Mouse (Mus musculus) lung, embryonic 15.5 days (tissue): ENCODE measurements around the gene Astl. TPM values are rescaled to one million over a fixed set of nuclear protein-coding genes. Genes with fewer than 3 reads are reported as not detected.
"Not testable (repeated sequence)": the region's sequence is repeated elsewhere in the genome, so short reads cannot be mapped to it uniquely, and the experiment has no call there.

ENCODE experiments used
- ATAC-seq: fragments of 200-750 bp; cut with Nextera tagmentation; 2 replicates; pipeline ENCODE4 v1.8.0; 2017; ENCODE audit warnings: moderate number of reproducible peaks, borderline replicate concordance; ENCODE audit not compliant: low FRiP score, low TSS enrichment; ENCODE audit errors: extremely low read depth
- H3K27ac ChIP-seq: fragments of 300-500 bp; sonication (generic); 2 replicates; pipeline ENCODE4 v1.5.1; 2015; ENCODE audit warnings: moderate library complexity, mild to moderate bottlenecking, inconsistent platforms
- H3K27me3 ChIP-seq: fragments of 300-500 bp; sonication (generic); 2 replicates; pipeline ENCODE4 v1.6.1; 2015; ENCODE audit warnings: inconsistent platforms
- H3K36me3 ChIP-seq: fragments of 300-500 bp; sonication (generic); 2 replicates; pipeline ENCODE4 v1.6.1; 2015; ENCODE audit warnings: inconsistent platforms
- H3K4me1 ChIP-seq: fragments of 300-500 bp; sonication (generic); 2 replicates; pipeline ENCODE4 v1.6.1; 2015; ENCODE audit warnings: inconsistent platforms
- H3K4me2 ChIP-seq: fragments of 300-500 bp; sonication (generic); 2 replicates; pipeline ENCODE4 v1.6.1; 2015; ENCODE audit warnings: inconsistent platforms, mild to moderate bottlenecking, moderate library complexity
- H3K4me3 ChIP-seq: fragments of 300-500 bp; sonication (generic); 2 replicates; pipeline ENCODE4 v1.5.1; 2015; ENCODE audit warnings: mild to moderate bottlenecking, inconsistent platforms
- H3K9ac ChIP-seq: fragments of 300-500 bp; sonication (generic); 2 replicates; pipeline ENCODE4 v1.6.1; 2015; ENCODE audit warnings: inconsistent platforms
- H3K9me3 ChIP-seq: fragments of 300-500 bp; sonication (generic); 2 replicates; pipeline ENCODE4 v1.6.1; 2016; ENCODE audit warnings: inconsistent platforms
- WGBS: fragments of 180-500 bp; shearing (Covaris S2); methylation state at CpG from one replicate; pipeline ENCODE4 v1.1.7; 2015; 5-methylcytosine and 5-hydroxymethylcytosine counted together
- polyA plus RNA-seq: library from polyadenylated mRNA; unstranded; fragments of >200 nt; fragmentation: Nextera tagmentation; extraction: Ambion mirVana; gene quantifications from 2 replicates; pipeline ENCODE4 v1.2.1, GENCODE M21; 2015

The Astl gene
- polyA plus RNA-seq = not detected in 2 replicates

DNA sequence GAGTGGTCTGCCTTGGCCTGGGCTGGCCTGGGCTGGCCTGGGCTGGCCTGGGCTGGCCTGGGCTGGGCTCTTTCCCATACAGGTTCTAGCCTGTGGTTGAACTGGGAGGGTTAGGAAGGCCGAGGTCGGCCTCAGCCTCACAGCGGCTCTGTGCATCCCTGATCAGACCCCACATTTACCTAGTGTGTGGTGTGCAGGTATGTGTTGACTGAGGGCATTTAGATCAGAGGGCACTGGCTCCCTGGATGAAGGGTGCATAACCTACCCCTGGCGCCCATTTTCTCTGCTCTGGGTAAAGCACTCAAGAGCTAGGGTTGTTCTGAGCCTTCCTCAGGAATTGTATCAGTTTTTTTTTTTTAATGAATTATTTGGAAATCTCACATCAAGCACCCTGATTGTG is at the start of gene Astl:
Astl (plus strand) TSS at position 224 of the 400 bp plus-strand sequence.
- peak within 1 kb of the TSS; percentile 53 for H3K4me3 ChIP-seq
- peak within 1 kb of the TSS; percentile 97 for H3K4me2 ChIP-seq
- 72% methylated on average over 4 of the region's 4 CpGs for WGBS
- H3K4me1 ChIP-seq = peaks cover 24% of the 10 kb centered on the region
- H3K9ac ChIP-seq = no peak within 1 kb of the TSS
- ATAC-seq = no peak
- no peaks in the 10 kb centered on the region for H3K9me3 ChIP-seq
- H3K27me3 ChIP-seq = peaks cover 16% of the 10 kb centered on the region
- no peak within 1 kb of the TSS for H3K27ac ChIP-seq
- H3K36me3 ChIP-seq = no peaks in the 10 kb centered on the region

GRCm38 (mm10) chr2:127292250-127292649 is 46.2 kb upstream of the Astl start:
- WGBS = 57% methylated on average over 4 of the region's 4 CpGs
- Histone ChIP-seq H3K27me3 (no peaks in the 10 kb centered on the region), H3K4me1 (no peaks in the 10 kb centered on the region), H3K4me2 (no peak overlapping the region), H3K36me3 (peaks cover 57% of the 10 kb centered on the region), H3K9ac (no peak overlapping the region), H3K27ac (no peak overlapping the region), H3K4me3 (no peak overlapping the region), H3K9me3 (no peaks in the 10 kb centered on the region)
- ATAC-seq = no peak

DNA sequence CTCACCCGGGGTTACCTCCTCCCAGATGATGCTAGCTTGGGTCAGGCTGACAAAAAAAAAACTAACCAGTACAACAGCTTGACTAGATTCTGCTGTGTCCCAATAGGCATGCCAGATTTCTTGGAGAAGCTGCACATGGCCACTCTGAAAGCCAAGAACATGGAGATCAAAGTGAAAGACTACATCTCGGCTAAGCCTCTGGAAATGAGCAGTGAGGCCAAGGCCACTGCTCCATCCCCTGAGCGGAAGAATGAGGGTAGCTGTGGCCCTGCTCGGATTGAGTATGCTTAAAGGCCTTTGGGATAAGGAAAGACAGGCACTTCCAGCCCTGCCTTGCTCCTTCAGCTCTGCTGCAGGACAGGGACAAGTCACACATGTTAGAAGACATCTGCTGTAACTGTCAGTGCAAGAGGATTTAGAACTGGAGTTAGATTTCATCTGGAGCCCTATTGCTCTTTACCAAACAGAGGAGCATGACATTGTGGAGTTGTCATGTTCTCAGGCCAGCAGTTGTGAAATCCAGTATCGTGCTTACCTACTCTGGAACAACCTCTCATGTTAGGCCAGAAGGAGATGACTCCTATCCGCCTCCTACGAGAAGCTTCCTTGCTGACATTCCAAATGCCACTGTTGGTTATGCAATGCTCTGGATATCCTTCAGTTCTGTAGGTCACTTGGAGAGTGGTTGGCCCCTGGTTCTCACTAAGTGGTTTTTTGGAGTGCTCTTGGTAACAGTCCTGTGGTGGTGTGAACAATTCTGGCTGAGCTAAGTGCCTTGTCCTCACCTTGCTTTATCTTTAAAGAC is 41.2 kb upstream of the Astl start:
- no peak overlapping the region for H3K27ac ChIP-seq
- WGBS = 90% methylated on average over 7 of the region's 7 CpGs
- no peaks in the 10 kb centered on the region for H3K9me3 ChIP-seq
- H3K4me3 ChIP-seq = no peak overlapping the region
- H3K9ac ChIP-seq = no peak overlapping the region
- H3K4me1 ChIP-seq = no peaks in the 10 kb centered on the region
- no peak for ATAC-seq
- no peaks in the 10 kb centered on the region for H3K27me3 ChIP-seq
- peaks cover 62% of the 10 kb centered on the region for H3K36me3 ChIP-seq
- no peak overlapping the region for H3K4me2 ChIP-seq

DNA sequence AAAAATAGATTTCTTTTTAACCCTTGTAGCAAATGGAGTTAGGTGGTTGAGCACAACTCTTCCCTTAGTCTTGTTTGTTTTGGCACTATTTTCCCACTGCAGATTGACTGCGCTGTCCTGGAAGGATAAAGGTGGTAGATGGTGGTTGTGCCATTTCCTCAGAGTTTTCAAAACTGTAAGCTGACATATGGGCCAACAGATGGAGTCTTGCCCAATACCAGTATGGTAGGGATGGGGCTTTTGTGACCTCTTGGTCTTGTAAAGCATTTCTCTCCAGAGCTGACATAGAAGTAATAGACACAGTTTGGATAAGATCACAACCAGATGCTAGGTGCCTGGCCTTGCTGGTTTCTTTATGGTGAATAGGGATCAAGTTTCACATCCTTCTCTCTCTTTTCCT is 40.4 kb upstream of the Astl start:
- 93% methylated on average over 1 of the region's 1 CpGs for WGBS
- no peaks in the 10 kb centered on the region for H3K9me3 ChIP-seq

DNA sequence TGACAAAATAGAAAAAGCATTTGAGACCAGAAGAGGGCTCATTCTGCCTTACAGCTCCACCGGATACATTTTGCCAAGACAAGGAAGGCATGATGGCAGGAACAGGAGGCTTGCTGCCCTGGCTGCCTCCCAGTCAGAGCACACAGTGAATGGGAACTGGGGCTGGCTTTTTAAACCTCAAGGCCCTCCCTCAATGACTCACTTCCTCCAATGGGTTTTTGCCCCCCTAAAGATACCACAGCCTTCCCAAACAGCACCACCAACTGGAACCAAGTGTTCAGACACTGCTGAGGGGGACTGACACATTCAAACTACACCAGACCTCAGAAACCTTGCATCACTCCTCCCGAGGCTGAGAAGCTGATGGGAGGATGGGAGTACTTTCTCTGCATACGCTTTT is 37.7 kb upstream of the Astl start:
- Histone ChIP-seq H3K36me3 (peaks cover 42% of the 10 kb centered on the region), H3K4me3 (no peak overlapping the region), H3K27me3 (no peaks in the 10 kb centered on the region), H3K4me2 (no peak overlapping the region), H3K4me1 (no peaks in the 10 kb centered on the region), H3K9me3 (no peaks in the 10 kb centered on the region), H3K9ac (no peak overlapping the region), H3K27ac (no peak overlapping the region)
- no peak for ATAC-seq
- 80% methylated on average over 3 of the region's 3 CpGs for WGBS

More for the DNA sequence above, 40.4 kb upstream of the Astl start:
- Histone ChIP-seq H3K4me1 (no peaks in the 10 kb centered on the region), H3K9ac (no peak overlapping the region), H3K4me3 (no peak overlapping the region), H3K27ac (no peak overlapping the region), H3K27me3 (no peaks in the 10 kb centered on the region), H3K36me3 (peaks cover 56% of the 10 kb centered on the region), H3K4me2 (no peak overlapping the region)
- ATAC-seq = no peak

DNA sequence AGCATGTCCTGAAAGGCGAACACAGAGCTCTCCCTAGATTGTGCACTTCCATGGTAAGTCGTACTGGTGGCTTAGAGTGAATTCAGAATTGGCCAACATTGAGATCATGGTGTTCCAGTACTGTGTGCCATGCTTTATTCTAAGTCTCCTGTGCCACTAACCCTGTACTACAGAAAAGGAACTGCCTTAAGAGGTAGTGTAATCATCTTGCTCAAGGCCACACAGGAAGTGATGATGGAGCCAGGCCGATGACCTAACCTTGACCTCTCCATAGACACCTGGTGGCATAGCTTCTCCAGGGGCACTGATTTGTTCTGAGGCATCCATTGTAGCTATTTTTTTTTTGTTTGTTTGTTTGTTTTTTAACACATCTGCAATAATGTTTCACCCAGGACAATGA is 36.6 kb upstream of the Astl start:
- ATAC-seq = no peak
- no peak overlapping the region for H3K4me2 ChIP-seq
- H3K4me3 ChIP-seq = no peak overlapping the region
- no peak overlapping the region for H3K27ac ChIP-seq
- no peaks in the 10 kb centered on the region for H3K4me1 ChIP-seq
- peaks cover 32% of the 10 kb centered on the region for H3K36me3 ChIP-seq
- 91% methylated on average over 3 of the region's 3 CpGs for whole genome bisulfite sequencing
- H3K27me3 ChIP-seq = no peaks in the 10 kb centered on the region
- H3K9me3 ChIP-seq = no peaks in the 10 kb centered on the region
- H3K9ac ChIP-seq = no peak overlapping the region

GRCm38 (mm10) chr2:127304192-127304591 is 34.2 kb upstream of the Astl start:
- H3K27me3 ChIP-seq, H3K36me3 ChIP-seq, H3K9me3 ChIP-seq, H3K4me2 ChIP-seq, H3K9ac ChIP-seq, ATAC-seq, H3K27ac ChIP-seq, H3K4me3 ChIP-seq, H3K4me1 ChIP-seq: not testable (repeated sequence)
- 85% methylated on average over 4 of the region's 4 CpGs for WGBS

- Histone ChIP-seq H3K27ac (no peak overlapping the region), H3K36me3 (peaks cover 5% of the 10 kb centered on the region), H3K9ac (no peak overlapping the region), H3K9me3 (no peaks in the 10 kb centered on the region), H3K4me1 (no peaks in the 10 kb centered on the region), H3K4me3 (no peak overlapping the region), H3K27me3 (no peaks in the 10 kb centered on the region), H3K4me2 (no peak overlapping the region)
- 80% methylated on average over 3 of the region's 3 CpGs for WGBS
- no peak for ATAC-seq
These were observed 33.7 kb upstream of the Astl start for GRCm38 (mm10) chr2:127304609-127305210.

DNA sequence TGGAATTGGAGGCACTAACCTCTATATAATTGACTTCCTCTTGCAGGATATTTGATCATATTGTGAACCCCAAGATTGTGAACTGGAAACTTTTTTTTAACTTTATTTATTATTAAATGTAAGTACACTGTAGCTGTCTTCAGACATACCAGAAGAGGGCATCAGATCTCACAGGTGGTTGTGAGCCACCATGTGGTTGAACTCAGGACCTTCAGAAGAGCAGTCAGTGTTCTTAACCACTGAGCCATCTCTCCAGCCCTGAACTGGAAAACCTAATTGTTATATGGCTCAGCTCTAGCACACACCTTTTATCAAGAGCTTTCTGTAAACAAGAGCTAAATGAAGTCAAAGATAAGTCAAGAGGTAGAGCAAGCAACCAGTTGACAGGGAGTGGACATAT is 32.3 kb upstream of the Astl start:
- Histone ChIP-seq H3K4me3 (no peak overlapping the region), H3K9ac (no peak overlapping the region), H3K4me1 (no peaks in the 10 kb centered on the region), H3K36me3 (0 out of 2 replicates have a peak, but pooled peaks cover 2% of the 10 kb centered on the region), H3K9me3 (no peaks in the 10 kb centered on the region), H3K27me3 (no peaks in the 10 kb centered on the region), H3K4me2 (no peak overlapping the region), H3K27ac (no peak overlapping the region)
- no peak for ATAC-seq

GRCm38 (mm10) chr2:127307179-127307578 is 31.3 kb upstream of the Astl start:
- no peak for ATAC-seq
- Histone ChIP-seq H3K27ac (no peak overlapping the region), H3K27me3 (no peaks in the 10 kb centered on the region), H3K4me2 (no peak overlapping the region), H3K9ac (no peak overlapping the region), H3K9me3 (no peaks in the 10 kb centered on the region), H3K36me3 (no peaks in the 10 kb centered on the region), H3K4me1 (no peaks in the 10 kb centered on the region), H3K4me3 (no peak overlapping the region)
- WGBS = 28% methylated on average over 3 of the region's 3 CpGs

- no peak overlapping the region for H3K4me2 ChIP-seq
- H3K4me3 ChIP-seq = no peak overlapping the region
- H3K9me3 ChIP-seq = no peaks in the 10 kb centered on the region
- no peaks in the 10 kb centered on the region for H3K27me3 ChIP-seq
- no peak overlapping the region for H3K9ac ChIP-seq
- no peaks in the 10 kb centered on the region for H3K36me3 ChIP-seq
- 85% methylated on average over 2 of the region's 2 CpGs for WGBS
- no peak for ATAC-seq
- no peak overlapping the region for H3K27ac ChIP-seq
- H3K4me1 ChIP-seq = no peaks in the 10 kb centered on the region
These were observed 29.8 kb upstream of the Astl start for GRCm38 (mm10) chr2:127308660-127309059.

DNA sequence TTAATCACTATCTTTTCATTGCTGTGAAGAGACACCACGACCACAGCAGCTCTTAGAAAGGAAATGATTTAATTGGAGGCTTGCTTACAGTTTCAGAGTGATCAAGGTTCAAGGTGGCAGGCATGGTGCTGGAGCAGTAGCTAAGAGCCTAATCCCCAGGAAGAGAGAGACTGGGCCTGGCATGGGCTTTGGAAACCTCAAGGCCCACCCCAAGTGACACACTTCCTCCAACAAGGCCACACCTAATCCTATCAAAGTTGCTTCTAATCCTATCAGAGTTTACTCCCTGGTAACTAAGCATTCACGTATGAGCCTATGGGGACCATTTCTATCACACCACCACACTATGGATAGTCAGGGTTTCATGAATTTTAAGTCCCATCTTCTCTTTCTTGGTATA is 28.2 kb upstream of the Astl start:
- no peak overlapping the region for H3K9ac ChIP-seq
- no peak overlapping the region for H3K4me3 ChIP-seq
- WGBS = 36% methylated on average over 2 of the region's 2 CpGs
- no peak overlapping the region for H3K4me2 ChIP-seq
- H3K27ac ChIP-seq = no peak overlapping the region
- H3K36me3 ChIP-seq = no peaks in the 10 kb centered on the region
- no peak for ATAC-seq
- H3K27me3 ChIP-seq = no peaks in the 10 kb centered on the region
- no peaks in the 10 kb centered on the region for H3K4me1 ChIP-seq
- H3K9me3 ChIP-seq = no peaks in the 10 kb centered on the region
